Mouse (Mus musculus) heart, postnatal 36 days (tissue): ENCODE measurements at regions not wholly inside any gene's neighbourhood (a gene's known extent, or its start where the extent isn't known, plus 50 kb on each side); places are given as distances from the start of the nearest gene placed in this dataset.

ENCODE experiments used
- DNase-seq, 2 experiments: peaks; one replicate each; pipeline ENCODE4 v3.0.0; 2021 to 2022
- intact Hi-C: fragments of 180-260 bp; cut with DNase I; formaldehyde crosslinking; loops from one replicate; pipeline ENCODE4 v1.15.1; 2025

- intact Hi-C loops = no loop called here
- no peak for DNase-seq
Observed at GRCm38 (mm10) chr10:125861734-125862133, 104.2 kb upstream of the Lrig3 start.

GRCm38 (mm10) chr10:125866346-125866745, 99.6 kb upstream of the Lrig3 start:
- intact Hi-C loops = no loop called here
- no peak for DNase-seq

- no peak for DNase-seq
- intact Hi-C loops = no loop called here
Observed at GRCm38 (mm10) chr10:125884563-125884962, 81.4 kb upstream of the Lrig3 start.

GRCm38 (mm10) chr10:125885796-125886195, 80.2 kb upstream of the Lrig3 start:
- no peak for DNase-seq
- intact Hi-C loops = no loop called here

GRCm38 (mm10) chr10:125892122-125892521, 73.8 kb upstream of the Lrig3 start:
- no peak for DNase-seq
- intact Hi-C loops = no loop called here

GRCm38 (mm10) chr10:125895744-125896482, 70.1 kb upstream of the Lrig3 start:
- intact Hi-C loops = no loop called here
- DNase-seq = no peak

- intact Hi-C loops = no loop called here
Observed at GRCm38 (mm10) chr10:125896646-125897045, 69.3 kb upstream of the Lrig3 start.

GRCm38 (mm10) chr10:125899504-125899903, 66.5 kb upstream of the Lrig3 start:
- no peak for DNase-seq
- intact Hi-C loops = no loop called here

More at GRCm38 (mm10) chr10:125896646-125897045, 69.3 kb upstream of the Lrig3 start:
- no peak for DNase-seq

- no peak for DNase-seq
- intact Hi-C loops = no loop called here
Observed at GRCm38 (mm10) chr10:125900562-125900961, 65.4 kb upstream of the Lrig3 start.

GRCm38 (mm10) chr10:125902668-125903067, 63.3 kb upstream of the Lrig3 start:
- intact Hi-C loops = no loop called here
- no peak for DNase-seq

GRCm38 (mm10) chr10:125912207-125912606, 53.8 kb upstream of the Lrig3 start:
- intact Hi-C loops = no loop called here

More at GRCm38 (mm10) chr10:125912207-125912606, 53.8 kb upstream of the Lrig3 start:
- DNase-seq = no peak
